Mouse (Mus musculus): ENCODE measurements around the gene Emx2. TPM values are rescaled to one million over a fixed set of nuclear protein-coding genes. Genes with fewer than 3 reads are reported as not detected.

Gene Emx2
- polyA plus RNA-seq, 1 experiment: not detected

GRCm38 (mm10) chr19:59480563-59480962 lies 22.4 kb downstream of the Emx2 start:
- H3K4me1 ChIP-seq (ENCODE audit: control insufficient read depth, insufficient read depth, low read length): no peaks in the 10 kb centered on the region
- H3K27ac ChIP-seq (ENCODE audit: insufficient read depth, low read depth, low read length): no peak overlapping the region
- TF ChIP-seq POLR2A (IDR thresholded peaks at IDR 0.05; ENCODE audit: insufficient read depth, low read depth, low read length) (no peak), CTCF (IDR thresholded peaks at IDR 0.05; ENCODE audit: insufficient read depth, low read depth, low read length) (no peak)
- no peak overlapping the region for H3K4me3 ChIP-seq (ENCODE audit: insufficient read depth, low read depth, low read length)
- WGBS: 92% methylated on average over 3 of the region's 3 CpGs

DNA sequence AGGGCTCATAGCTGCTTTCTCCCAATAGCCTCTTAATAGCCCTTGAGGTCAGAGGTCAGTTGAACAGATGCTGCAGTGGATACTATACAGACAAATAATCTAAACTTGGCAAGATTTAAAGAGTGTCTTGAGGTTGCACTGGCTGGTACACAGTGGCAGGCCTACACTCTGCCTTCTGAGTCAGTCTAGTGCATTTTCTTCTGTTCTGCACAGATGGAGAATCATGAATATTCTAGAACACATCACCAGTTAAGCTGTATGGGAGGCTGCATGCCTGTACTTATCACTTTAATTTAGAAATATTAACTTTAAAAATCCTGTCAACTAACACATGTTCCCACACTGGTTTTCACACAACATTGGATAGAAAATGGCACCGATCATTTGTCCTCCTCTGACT lies 34.1 kb downstream of the Emx2 start:
- Histone ChIP-seq H3K27ac (ENCODE audit: insufficient read depth, low read depth, low read length) (no peak overlapping the region), H3K4me3 (ENCODE audit: insufficient read depth, low read depth, low read length) (no peak overlapping the region), H3K4me1 (ENCODE audit: control insufficient read depth, insufficient read depth, low read length) (no peaks in the 10 kb centered on the region)
- WGBS: 100% methylated on average over 1 of the region's 1 CpGs
- TF ChIP-seq CTCF (IDR thresholded peaks at IDR 0.05; ENCODE audit: insufficient read depth, low read depth, low read length) (no peak), POLR2A (IDR thresholded peaks at IDR 0.05; ENCODE audit: insufficient read depth, low read depth, low read length) (no peak)

DNA sequence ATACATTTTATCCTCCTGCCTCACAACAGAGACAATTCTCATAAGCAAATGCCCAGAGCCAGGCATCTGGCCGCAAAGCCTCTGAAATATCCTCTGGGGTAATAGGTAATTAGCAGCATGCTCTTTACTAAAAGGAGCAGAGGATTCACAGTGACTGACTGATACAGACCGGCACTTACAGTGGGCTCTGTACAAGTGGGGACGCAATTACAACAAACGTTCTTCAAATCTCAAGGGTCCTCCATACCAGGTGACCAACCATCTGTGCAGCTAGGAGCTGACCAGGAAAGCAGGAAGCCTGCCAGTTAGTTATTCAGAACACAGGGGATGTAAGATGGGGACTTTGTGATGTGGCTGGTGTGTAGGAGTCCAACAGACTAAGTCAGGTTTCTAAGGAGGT lies 38.7 kb downstream of the Emx2 start:
- Histone ChIP-seq H3K4me1 (ENCODE audit: control insufficient read depth, insufficient read depth, low read length) (no peaks in the 10 kb centered on the region), H3K4me3 (ENCODE audit: insufficient read depth, low read depth, low read length) (no peak overlapping the region), H3K27ac (ENCODE audit: insufficient read depth, low read depth, low read length) (no peak overlapping the region)
- WGBS: 80% methylated on average over 4 of the region's 4 CpGs
- TF ChIP-seq CTCF (IDR thresholded peaks at IDR 0.05; ENCODE audit: insufficient read depth, low read depth, low read length) (no peak), POLR2A (IDR thresholded peaks at IDR 0.05; ENCODE audit: insufficient read depth, low read depth, low read length) (no peak)

GRCm38 (mm10) chr19:59508896-59509295 lies 50.7 kb downstream of the Emx2 start:
- TF ChIP-seq CTCF (IDR thresholded peaks at IDR 0.05; ENCODE audit: insufficient read depth, low read depth, low read length) (no peak), POLR2A (IDR thresholded peaks at IDR 0.05; ENCODE audit: insufficient read depth, low read depth, low read length) (no peak)
- Histone ChIP-seq H3K27ac (ENCODE audit: insufficient read depth, low read depth, low read length) (no peak overlapping the region), H3K4me3 (ENCODE audit: insufficient read depth, low read depth, low read length) (no peak overlapping the region), H3K4me1 (ENCODE audit: control insufficient read depth, insufficient read depth, low read length) (no peaks in the 10 kb centered on the region)
- 82% methylated on average over 2 of the region's 2 CpGs for WGBS

GRCm38 (mm10) chr19:59513181-59513580 lies 55.0 kb downstream of the Emx2 start:
- H3K27ac ChIP-seq (ENCODE audit: insufficient read depth, low read depth, low read length): no peak overlapping the region
- 96% methylated on average over 3 of the region's 3 CpGs for WGBS
- H3K4me3 ChIP-seq (ENCODE audit: insufficient read depth, low read depth, low read length): no peak overlapping the region
- TF ChIP-seq POLR2A (IDR thresholded peaks at IDR 0.05; ENCODE audit: insufficient read depth, low read depth, low read length) (no peak), CTCF (IDR thresholded peaks at IDR 0.05; ENCODE audit: insufficient read depth, low read depth, low read length) (no peak)
- no peaks in the 10 kb centered on the region for H3K4me1 ChIP-seq (ENCODE audit: control insufficient read depth, insufficient read depth, low read length)

Other genes starting within 250 kb of the Emx2 start
- gene Kcnk18, start 239.2 kb upstream of the Emx2 start, polyA plus RNA-seq (2012; ENCODE audit: insufficient read depth, insufficient read length, low replicate concordance, missing spikeins): not detected in 2 replicates
- not detected in 2 replicates for gene Slc18a2, start 197.5 kb upstream of the Emx2 start, polyA plus RNA-seq (2012; ENCODE audit: insufficient read depth, insufficient read length, low replicate concordance, missing spikeins)
- not detected in 2 replicates for gene Rps12-ps3, start 136.1 kb upstream of the Emx2 start, polyA plus RNA-seq (2012; ENCODE audit: insufficient read depth, insufficient read length, low replicate concordance, missing spikeins)
- not detected in 2 replicates for gene Pdzd8, start 112.6 kb upstream of the Emx2 start, polyA plus RNA-seq (2012; ENCODE audit: insufficient read depth, insufficient read length, low replicate concordance, missing spikeins)